Mouse (Mus musculus): ENCODE measurements around the gene Emc6. TPM values are rescaled to one million over a fixed set of nuclear protein-coding genes. Genes with fewer than 3 reads are reported as not detected.

The Emc6 gene
- total and polyA plus RNA-seq, 3 experiments: 179 to 211 TPM; not detected in 1

- TF ChIP-seq POLR2AphosphoS5 (IDR thresholded peaks at IDR 0.05; ENCODE audit: borderline replicate concordance, low read depth, low read length): no peak
- 0 out of 2 replicates have a peak, but pooled peaks have one; percentile 35 for TF ChIP-seq MAZ (IDR thresholded peaks at IDR 0.05; ENCODE audit: low read depth, low read length)
- no peak for TF ChIP-seq RCOR1 (IDR thresholded peaks at IDR 0.05; ENCODE audit: low read depth, low read length)
Observed at GRCm38 (mm10) chr11:73137591-73138501, 39.0 kb downstream of the Emc6 start, which contains the start of gene Haspin (continued).

GRCm38 (mm10) chr11:73137116-73137515 lies 39.7 kb downstream of the Emc6 start:
- Histone ChIP-seq H3K36me3 (ENCODE audit: control insufficient read depth in 1 of 2, insufficient read depth in 2 of 2, low read length in 2 of 2) (peaks cover 0 to 41% of the 10 kb centered on the region in 2 experiments; a peak in 3 of 4 replicates), H3K4me1 (ENCODE audit: control insufficient read depth in 1 of 2, insufficient read depth in 2 of 2, low read length in 2 of 2) (peaks cover 4 to 44% of the 10 kb centered on the region in 2 experiments), H3K9ac (ENCODE audit: control insufficient read depth, low read depth, low read length, poor library complexity, severe bottlenecking) (peak overlapping the region; percentile 97), H3K9me3 (replicated peaks; ENCODE audit: insufficient read depth, low read length) (no peaks in the 10 kb centered on the region), H3K79me2 (ENCODE audit: control insufficient read depth, insufficient read depth, low read length, poor library complexity) (peaks cover 57% of the 10 kb centered on the region), H3K27me3 (ENCODE audit: control insufficient read depth in 1 of 2, insufficient read depth in 2 of 2, low read length in 2 of 2) (no peaks in the 10 kb centered on the region), H3K4me3 (ENCODE audit: control insufficient read depth in 1 of 2, insufficient read depth in 1 of 2, low read depth in 2 of 2, low read length in 2 of 2) (peak overlapping the region; percentile 87 to 97), H3K27ac (ENCODE audit: control insufficient read depth, low read depth, low read length) (peak overlapping the region; percentile 22; the same call in 1 of the 2 replicates)
- peak; percentile 75 for DNase-seq (ENCODE audit: low read depth, low spot score)
- no peak for TF ChIP-seq MYC (IDR thresholded peaks at IDR 0.05; ENCODE audit: low read depth, low read length)
- TF ChIP-seq ETS1 (IDR thresholded peaks at IDR 0.05; ENCODE audit: low read depth, low read length): no peak; the same call in 1 of the 2 replicates
- no peak for TF ChIP-seq RCOR1 (IDR thresholded peaks at IDR 0.05; ENCODE audit: low read depth, low read length)
- no peak for TF ChIP-seq MAX (IDR thresholded peaks at IDR 0.05; ENCODE audit: low read length)
- peak in 1 of 2 experiments; percentile 34; a peak in 1 of 4 replicates for TF ChIP-seq POLR2A (IDR thresholded peaks at IDR 0.05; ENCODE audit: control insufficient read depth in 1 of 2, insufficient read depth in 1 of 2, low read depth in 1 of 2, low read length in 2 of 2, poor library complexity in 1 of 2)
- 0 out of 2 replicates have a peak, but pooled peaks have one; percentile 49 for TF ChIP-seq SIN3A (IDR thresholded peaks at IDR 0.05; ENCODE audit: low read length)
- TF ChIP-seq MAFK (IDR thresholded peaks at IDR 0.05; ENCODE audit: borderline replicate concordance, low read depth, low read length): 0 out of 2 replicates have a peak, but pooled peaks have one; percentile 4
- TF ChIP-seq CHD2 (IDR thresholded peaks at IDR 0.05; ENCODE audit: low read length): no peak
- TF ChIP-seq POLR2AphosphoS2 (IDR thresholded peaks at IDR 0.05; ENCODE audit: low read length): no peak
- TF ChIP-seq BHLHE40 (IDR thresholded peaks at IDR 0.05; ENCODE audit: borderline replicate concordance, low read depth, low read length): no peak
- TF ChIP-seq EP300 (IDR thresholded peaks at IDR 0.05; ENCODE audit: low read depth in 1 of 2, low read length in 2 of 2): peak in 1 of 2 experiments; percentile 24; a peak in 1 of 4 replicates
- TF ChIP-seq SMC3 (IDR thresholded peaks at IDR 0.05; ENCODE audit: low read depth, low read length): no peak
- TF ChIP-seq ELF1 (IDR thresholded peaks at IDR 0.05; ENCODE audit: low read depth, low read length): no peak
- TF ChIP-seq USF1 (IDR thresholded peaks at IDR 0.05; ENCODE audit: low read depth, low read length): no peak
- TF ChIP-seq UBTF (IDR thresholded peaks at IDR 0.05; ENCODE audit: borderline replicate concordance, insufficient read depth, low read depth, low read length): no peak
- no peak for TF ChIP-seq NRF1 (IDR thresholded peaks at IDR 0.05; ENCODE audit: insufficient read depth, low read depth, low read length, poor library complexity, severe bottlenecking)
- no peak for TF ChIP-seq TCF12 (IDR thresholded peaks at IDR 0.05; ENCODE audit: low read depth, low read length)
- no peak for TF ChIP-seq ZC3H11A (IDR thresholded peaks at IDR 0.05; ENCODE audit: low read depth, low read length)
- TF ChIP-seq E2F4 (IDR thresholded peaks at IDR 0.05; ENCODE audit: borderline replicate concordance, low read depth, low read length): 0 out of 2 replicates have a peak, but pooled peaks have one; percentile 16
- no peak for TF ChIP-seq MXI1 (IDR thresholded peaks at IDR 0.05; ENCODE audit: low read depth, low read length)
- TF ChIP-seq POLR2AphosphoS5 (IDR thresholded peaks at IDR 0.05; ENCODE audit: borderline replicate concordance, low read depth, low read length): no peak
- TF ChIP-seq ZKSCAN1 (IDR thresholded peaks at IDR 0.05; ENCODE audit: low read depth, low read length): no peak
- no peak for TF ChIP-seq KAT2A (conservative IDR thresholded peaks at IDR 0.05; ENCODE audit: low read depth, low read length)
- TF ChIP-seq MEF2A (IDR thresholded peaks at IDR 0.05; ENCODE audit: extremely low read depth, insufficient replicate concordance, low read depth, low read length, poor library complexity, severe bottlenecking): no peak
- no peak for TF ChIP-seq ZMIZ1 (IDR thresholded peaks at IDR 0.05; ENCODE audit: low read depth, low read length)
- TF ChIP-seq CHD1 (IDR thresholded peaks at IDR 0.05; ENCODE audit: low read depth, low read length): peak; percentile 86; the same call in 1 of the 2 replicates
- TF ChIP-seq ZNF384 (IDR thresholded peaks at IDR 0.05; ENCODE audit: low read depth, low read length): no peak
- TF ChIP-seq JUND (IDR thresholded peaks at IDR 0.05; ENCODE audit: low read depth, low read length): no peak
- TF ChIP-seq GATA1 (IDR thresholded peaks at IDR 0.05; ENCODE audit: low read depth, low read length): no peak
- TF ChIP-seq MYB (IDR thresholded peaks at IDR 0.05; ENCODE audit: low read depth, low read length): no peak
- TF ChIP-seq TAL1 (IDR thresholded peaks at IDR 0.05; ENCODE audit: low read length): no peak

All from MEL (cell line).